Comparison of ENCODE assay signal across 8 mouse cellular contexts in genomic region chr3:88467116-88467824, GRCm38 (mm10). TPM values are rescaled to one million over a fixed set of nuclear protein-coding genes. Genes with fewer than 3 reads are reported as not detected.
DNase-seq lines count a peak whose midpoint lies in the region; ATAC-seq and TF ChIP-seq lines count a peak whose summit lies in the region.

No protein-coding gene starts in this region.

- peak; percentile 96 for TF ChIP-seq CTCF in intestine, postnatal 0 days (IDR thresholded peaks at IDR 0.05; ENCODE audit: low read depth)

- H3K4me2 ChIP-seq in intestine, postnatal 0 days (replicated peaks; ENCODE audit: low read depth) = no peak overlapping the region
- no peak overlapping the region for H3K4me2 ChIP-seq in midbrain, embryonic 11.5 days

- no peak overlapping the region for H3K27ac ChIP-seq in intestine, postnatal 0 days (ENCODE audit: low read depth, low read length)
- H3K27ac ChIP-seq in midbrain, embryonic 11.5 days (ENCODE audit: low read depth, low read length) = no peak overlapping the region

- no peak overlapping the region for H3K4me3 ChIP-seq in intestine, postnatal 0 days (ENCODE audit: low read depth, low read length)
- H3K4me3 ChIP-seq in midbrain, embryonic 11.5 days (ENCODE audit: low read depth, low read length) = no peak overlapping the region

- DNase-seq in adrenal gland, adult 2 months = peak; percentile 87
- DNase-seq in embryo, embryonic 11 days = peak; percentile 95
- DNase-seq in heart, adult 11 months = peak; percentile 97
- peak; percentile 94 for DNase-seq in left cerebral cortex, postnatal 4 days
- peak; percentile 100 for DNase-seq in midbrain, embryonic 11.5 days (ENCODE audit: low spot score, missing footprints)
- peak; percentile 68 to 70 for DNase-seq in right cerebral cortex, postnatal 36 days (ENCODE audit: low spot score in 2 of 2)
- DNase-seq in urinary bladder, postnatal 4 days (ENCODE audit: low spot score in 2 of 2) = peak; percentile 80 to 94

- H3K36me3 ChIP-seq in intestine, postnatal 0 days (ENCODE audit: control insufficient read depth, insufficient read depth) = no peaks in the 10 kb centered on the region
- H3K36me3 ChIP-seq in midbrain, embryonic 11.5 days (ENCODE audit: control insufficient read depth, insufficient read depth, low read length) = no peaks in the 10 kb centered on the region

- ATAC-seq in intestine, postnatal 0 days = peak; percentile 55; the same call in 1 of the 2 replicates
- ATAC-seq in midbrain, embryonic 11.5 days (ENCODE audit: low FRiP score) = peak; percentile 86

- no peaks in the 10 kb centered on the region; the same call in 1 of the 2 replicates for H3K4me1 ChIP-seq in intestine, postnatal 0 days (replicated peaks; ENCODE audit: control insufficient read depth, insufficient read depth, low read length)
- H3K4me1 ChIP-seq in midbrain, embryonic 11.5 days (ENCODE audit: control insufficient read depth, insufficient read depth, low read length) = peaks cover 2% of the 10 kb centered on the region; the same call in 1 of the 2 replicates

- no peak overlapping the region for H3K9ac ChIP-seq in intestine, postnatal 0 days (ENCODE audit: low read depth, low read length)
- H3K9ac ChIP-seq in midbrain, embryonic 11.5 days (ENCODE audit: low read length) = 0 out of 2 replicates have a peak overlapping the region, but pooled peaks have one; percentile 12

- 26% methylated on average over 16 of the region's 16 CpGs for WGBS in intestine, postnatal 0 days
- WGBS in midbrain, embryonic 11.5 days = 33% methylated on average over 16 of the region's 16 CpGs

- no peaks in the 10 kb centered on the region for H3K27me3 ChIP-seq in intestine, postnatal 0 days (replicated peaks; ENCODE audit: control insufficient read depth, insufficient read depth, low read length)
- H3K27me3 ChIP-seq in midbrain, embryonic 11.5 days (ENCODE audit: control insufficient read depth, insufficient read depth, low read length) = no peaks in the 10 kb centered on the region

- intact Hi-C loops in left cerebral cortex, postnatal 4 days (cut with DNase I) = loop anchor here (5.0 kb wide), 1 partner anchor 60 kb away; no protein-coding TSS in a partner anchor

- H3K9me3 ChIP-seq in intestine, postnatal 0 days (ENCODE audit: control insufficient read depth) = no peaks in the 10 kb centered on the region
- H3K9me3 ChIP-seq in midbrain, embryonic 11.5 days (ENCODE audit: control insufficient read depth, low read length) = no peaks in the 10 kb centered on the region

RNA-seq across cellular contexts. Expression of gene Sema4a, which starts 6.3 kb away (rescaled TPM):
- total RNA-seq in adrenal gland, adult 2 months (2021) = 10 to 100 TPM in 1 of 2 experiments, 1 to 10 TPM in 1; 8.8 to 14.3 TPM
- polyA plus RNA-seq in adrenal gland, adult 2 months (2012; rRNA removed) = 31.8 and 42.4 TPM in 2 replicates
- 93.1 and 101 TPM in 2 replicates for polyA plus RNA-seq in intestine, postnatal 0 days (2015; fragmentation: Nextera tagmentation; extraction: Ambion mirVana)
- total RNA-seq in left cerebral cortex, postnatal 4 days (2021) = 10 to 100 TPM; 58.1 to 58.4 TPM
- polyA plus RNA-seq in midbrain, embryonic 11.5 days (2014; fragmentation: Nextera tagmentation; extraction: Ambion mirVana) = 6.3 and 6.8 TPM in 2 replicates

RNA-seq across cellular contexts. Expression of gene Slc25a44, which starts 42.3 kb away (rescaled TPM):
- 10 to 100 TPM; 51.1 to 59.4 TPM for total RNA-seq in adrenal gland, adult 2 months (2021)
- polyA plus RNA-seq in adrenal gland, adult 2 months (2012; rRNA removed) = 40.7 and 40.9 TPM in 2 replicates
- polyA plus RNA-seq in intestine, postnatal 0 days (2015; fragmentation: Nextera tagmentation; extraction: Ambion mirVana) = 30.4 and 31.7 TPM in 2 replicates
- 10 to 100 TPM; 43.7 to 47.7 TPM for total RNA-seq in left cerebral cortex, postnatal 4 days (2021)
- 20.8 and 22.3 TPM in 2 replicates for polyA plus RNA-seq in midbrain, embryonic 11.5 days (2014; fragmentation: Nextera tagmentation; extraction: Ambion mirVana)

RNA-seq across cellular contexts. Expression of gene Lmna, which starts 42.5 kb away (rescaled TPM):
- 100 to 1,000 TPM in 1 of 2 experiments, 10 to 100 TPM in 1; 78.2 to 158 TPM for total RNA-seq in adrenal gland, adult 2 months (2021)
- 170 and 236 TPM in 2 replicates for polyA plus RNA-seq in adrenal gland, adult 2 months (2012; rRNA removed)
- polyA plus RNA-seq in intestine, postnatal 0 days (2015; fragmentation: Nextera tagmentation; extraction: Ambion mirVana) = 92.5 and 96.5 TPM in 2 replicates
- 10 to 100 TPM; 35.3 to 37.7 TPM for total RNA-seq in left cerebral cortex, postnatal 4 days (2021)
- 17.9 and 21.2 TPM in 2 replicates for polyA plus RNA-seq in midbrain, embryonic 11.5 days (2014; fragmentation: Nextera tagmentation; extraction: Ambion mirVana)

RNA-seq across cellular contexts. Expression of gene Pmf1, which starts 57.1 kb away (rescaled TPM):
- total RNA-seq in adrenal gland, adult 2 months (2021) = 10 to 100 TPM; 31.1 to 43.0 TPM
- 75.8 and 77.4 TPM in 2 replicates for polyA plus RNA-seq in adrenal gland, adult 2 months (2012; rRNA removed)
- 61.2 and 62.5 TPM in 2 replicates for polyA plus RNA-seq in intestine, postnatal 0 days (2015; fragmentation: Nextera tagmentation; extraction: Ambion mirVana)
- total RNA-seq in left cerebral cortex, postnatal 4 days (2021) = 10 to 100 TPM; 15.7 to 16.0 TPM
- polyA plus RNA-seq in midbrain, embryonic 11.5 days (2014; fragmentation: Nextera tagmentation; extraction: Ambion mirVana) = 128 and 132 TPM in 2 replicates
